18 mouse cellular contexts compared by ENCODE assay signal in genomic region chr5:133619347-133619746, GRCm38 (mm10).
DNase-seq lines count a peak whose midpoint lies in the region; ATAC-seq lines count a peak whose summit lies in the region.
"Had no signal": no experiment of that assay in that cellular context is flagged by ENCODE, and none has a peak within 500 bp of the region (broad histone marks: within the 10 kb centered on the region; RNA-seq: fewer than 3 reads in every experiment).

No protein-coding gene starts in this region.

- H3K4me3 ChIP-seq in kidney, embryonic 15.5 days (replicated peaks), result no peak overlapping the region
- H3K4me3 ChIP-seq: embryonic facial prominence, embryonic 12.5 days; gastrocnemius, adult 2 months; heart, embryonic 12.5 days; hindbrain, embryonic 15.5 days had no signal

- intact Hi-C loops in left cerebral cortex, postnatal 4 days (cut with DNase I), result no loop called here

- ATAC-seq in kidney, embryonic 15.5 days (replicated peaks; ENCODE audit: low FRiP score), result 0 out of 2 replicates have a peak, but pooled peaks have one; percentile 49
- ATAC-seq: CD4-positive, CD25-positive, alpha-beta regulatory T cell, adult 4 months; forebrain, embryonic 16.5 days had no signal

- 0 out of 2 replicates have a peak overlapping the region, but pooled peaks have one; percentile 5 for H3K4me2 ChIP-seq in kidney, embryonic 15.5 days
- H3K4me2 ChIP-seq: embryonic facial prominence, embryonic 12.5 days; heart, embryonic 12.5 days; hindbrain, embryonic 15.5 days had no signal

- H3K9ac ChIP-seq in kidney, embryonic 15.5 days, result no peak overlapping the region
- H3K9ac ChIP-seq: embryonic facial prominence, embryonic 12.5 days; heart, embryonic 12.5 days; hindbrain, embryonic 15.5 days had no signal

- H3K9me3 ChIP-seq in kidney, embryonic 15.5 days (replicated peaks), result no peaks in the 10 kb centered on the region
- H3K9me3 ChIP-seq: embryonic facial prominence, embryonic 12.5 days; hindbrain, embryonic 15.5 days had no signal

- H3K4me1 ChIP-seq in kidney, embryonic 15.5 days, result peaks cover 15% of the 10 kb centered on the region
- H3K4me1 ChIP-seq: embryonic facial prominence, embryonic 12.5 days; heart, embryonic 12.5 days; hindbrain, embryonic 15.5 days had no signal

- H3K36me3 ChIP-seq in kidney, embryonic 15.5 days, result no peaks in the 10 kb centered on the region
- H3K36me3 ChIP-seq: embryonic facial prominence, embryonic 12.5 days; G1E; heart, embryonic 12.5 days; hindbrain, embryonic 15.5 days had no signal

- DNase-seq in cerebellum, postnatal 14 days, result peak; percentile 23 to 24
- no peak for DNase-seq in cerebellum, postnatal 25 days
- no peak for DNase-seq in kidney, adult 18-20 months
- peak; percentile 26 for DNase-seq in left cerebral cortex, postnatal 4 days
- no peak for DNase-seq in left cerebral cortex, adult 18-20 months (ENCODE audit: low spot score in 2 of 2)
- peak; percentile 6 for DNase-seq in right cerebral cortex, postnatal 14 days
- DNase-seq in right cerebral cortex, adult 2 months (ENCODE audit: low spot score in 2 of 2), result no peak
- DNase-seq: adrenal gland, postnatal 10 days; B cell, adult 2 months; gastrocnemius, adult 2 months; gastrocnemius, postnatal 25 days had no signal

- no peak overlapping the region for H3K27ac ChIP-seq in kidney, embryonic 15.5 days
- H3K27ac ChIP-seq: embryonic facial prominence, embryonic 12.5 days; gastrocnemius, adult 2 months; hindbrain, embryonic 15.5 days had no signal

- no peaks in the 10 kb centered on the region for H3K27me3 ChIP-seq in kidney, embryonic 15.5 days
- H3K27me3 ChIP-seq: embryonic facial prominence, embryonic 12.5 days; heart, embryonic 12.5 days; hindbrain, embryonic 15.5 days had no signal

- 33% methylated on average over 8 of the region's 8 CpGs for WGBS in kidney, embryonic 15.5 days

Comparison
In these comparisons a context has a peak if more than half of its experiments do, and no peak if none do; other contexts are left out.
1. DNase-seq: peak in cerebellum, postnatal 14 days (2 of 2), left cerebral cortex, postnatal 4 days (single experiment) and right cerebral cortex, postnatal 14 days (single experiment); none in cerebellum, postnatal 25 days (0 of 2), kidney, adult 18-20 months (single experiment), left cerebral cortex, adult 18-20 months (0 of 2) and right cerebral cortex, adult 2 months (0 of 2).